In the genomic region with DNA sequence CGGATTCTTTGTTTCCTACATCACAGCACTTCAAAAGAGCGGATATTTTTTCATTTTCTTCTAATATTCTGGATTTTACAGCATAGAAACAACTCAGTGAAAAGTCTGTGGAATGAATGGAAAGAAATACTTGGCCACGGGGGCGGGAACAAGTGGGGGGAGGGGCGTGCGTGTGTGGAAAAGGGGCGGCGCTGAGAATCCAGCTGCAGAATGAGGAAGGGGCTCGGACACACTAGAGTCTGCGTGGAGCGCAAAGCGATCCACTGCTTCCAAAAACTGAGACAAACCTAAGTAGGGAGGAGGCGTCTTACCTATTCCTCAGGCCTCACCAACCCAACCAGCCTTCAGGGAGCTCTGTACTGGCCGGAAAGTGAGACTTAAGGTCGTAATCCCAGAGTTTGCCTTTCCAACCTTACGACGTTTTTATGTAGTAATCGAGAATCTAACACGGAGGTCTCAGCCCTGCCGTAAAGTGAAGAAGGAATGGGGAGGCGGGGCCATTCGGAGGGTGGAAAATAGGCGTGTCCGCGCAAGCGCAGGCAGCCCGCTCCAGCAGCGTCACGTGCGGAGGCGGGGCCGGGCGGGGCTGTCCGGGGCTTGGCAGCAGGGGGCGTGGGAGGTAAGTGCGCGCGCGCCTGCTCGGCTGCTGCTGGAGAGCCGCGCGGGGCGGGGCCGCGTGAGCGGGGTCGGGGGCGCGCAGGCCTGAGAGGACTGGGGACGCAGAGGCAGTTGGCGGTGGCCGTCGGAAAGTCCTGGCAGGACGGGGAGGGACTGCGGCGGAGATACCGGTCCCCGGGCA, we compare ENCODE assay signal across 8 mouse cellular contexts. TPM values are rescaled to one million over a fixed set of nuclear protein-coding genes. Genes with fewer than 3 reads are reported as not detected.
A peak's percentile ranks its signal among the peaks of the same experiment; 100 is the strongest.
DNase-seq lines count a peak whose midpoint lies in the region; ATAC-seq lines count a peak whose summit lies in the region.

Senp8 (minus strand) TSS at position 444 of the 799 bp plus-strand sequence.
Myo9a (plus strand) TSS at position 630 of the 799 bp plus-strand sequence.

- H3K27me3 ChIP-seq in intestine, embryonic 14.5 days (replicated peaks; ENCODE audit: control insufficient read depth, insufficient read depth, low read length) = no peaks in the 10 kb centered on the region

- H3K4me1 ChIP-seq in intestine, embryonic 14.5 days (replicated peaks; ENCODE audit: control insufficient read depth, insufficient read depth, low read length) = peaks cover 8% of the 10 kb centered on the region; the same call in 1 of the 2 replicates

- no peaks in the 10 kb centered on the region for H3K36me3 ChIP-seq in intestine, embryonic 14.5 days (ENCODE audit: control insufficient read depth, insufficient read depth, low read length)

- peak within 1 kb of the TSS; percentile 81 for H3K4me2 ChIP-seq in intestine, embryonic 14.5 days (ENCODE audit: low read length)

- WGBS in intestine, embryonic 14.5 days = under 1% methylated on average over 56 of the region's 59 CpGs

- no peaks in the 10 kb centered on the region for H3K9me3 ChIP-seq in intestine, embryonic 14.5 days (ENCODE audit: control insufficient read depth, low read length)

- DNase-seq in adrenal gland, adult 18-20 months (ENCODE audit: low spot score in 2 of 2) = peak; percentile 100
- DNase-seq in embryo, embryonic 11 days = peak; percentile 99
- peak; percentile 99 for DNase-seq in gastrocnemius, postnatal 25 days
- DNase-seq in intestine, embryonic 14.5 days (ENCODE audit: low spot score) = peak; percentile 99
- DNase-seq in left cerebral cortex, postnatal 14 days (ENCODE audit: low spot score in 2 of 2) = peak; percentile 99
- peak; percentile 99 for DNase-seq in mesoderm, embryonic 11.5 days (ENCODE audit: low read depth, low spot score)
- DNase-seq in right cerebral cortex, postnatal 36 days (ENCODE audit: low spot score in 2 of 2) = peak; percentile 98 to 99
- peak; percentile 99 for DNase-seq in yolk sac, embryonic 10.5 days (ENCODE audit: low spot score)

- peak; percentile 96 for ATAC-seq in intestine, embryonic 14.5 days (replicated peaks; ENCODE audit: low FRiP score, low TSS enrichment, low read depth)

- H3K27ac ChIP-seq in intestine, embryonic 14.5 days (ENCODE audit: low read depth) = peak within 1 kb of the TSS; percentile 93

- peak within 1 kb of the TSS; percentile 79 for H3K9ac ChIP-seq in intestine, embryonic 14.5 days (ENCODE audit: low read length)

- intact Hi-C loops in left cerebral cortex, postnatal 14 days (cut with DNase I) = loop anchor here (5.0 kb wide), 1 partner anchor 58 kb away; no protein-coding TSS in a partner anchor

- peak within 1 kb of the TSS; percentile 79 for H3K4me3 ChIP-seq in intestine, embryonic 14.5 days (ENCODE audit: low read depth, low read length)

RNA-seq across cellular contexts. Expression of gene Senp8, which starts in this region (rescaled TPM):
- total RNA-seq in adrenal gland, adult 18-20 months (2021) = 10 to 100 TPM in 1 of 2 experiments, 1 to 10 TPM in 1; 9.2 to 11.7 TPM
- 1 to 10 TPM; 8.9 to 9.2 TPM for total RNA-seq in gastrocnemius, postnatal 25 days (2021)
- 11.7 and 12.0 TPM in 2 replicates for polyA plus RNA-seq in intestine, embryonic 14.5 days (2014; fragmentation: Nextera tagmentation; extraction: Ambion mirVana)
- 1 to 10 TPM; 4.8 to 7.5 TPM for total RNA-seq in left cerebral cortex, postnatal 14 days (2021)

RNA-seq across cellular contexts. Expression of gene Myo9a, which starts in this region (rescaled TPM):
- total RNA-seq in adrenal gland, adult 18-20 months (2021) = 10 to 100 TPM; 10.2 to 12.1 TPM
- 1 to 10 TPM; 7.8 to 9.6 TPM for total RNA-seq in gastrocnemius, postnatal 25 days (2021)
- polyA plus RNA-seq in intestine, embryonic 14.5 days (2014; fragmentation: Nextera tagmentation; extraction: Ambion mirVana) = 16.0 and 16.7 TPM in 2 replicates
- total RNA-seq in left cerebral cortex, postnatal 14 days (2021) = 10 to 100 TPM; 70.3 to 72.8 TPM

Comparison
In these comparisons a context has a peak if more than half of its experiments do, and no peak if none do; other contexts are left out.
1. Peak in every context shown above with its lines: DNase-seq, ATAC-seq, H3K4me3 ChIP-seq and H3K27ac ChIP-seq.
2. RNA of gene Myo9a (total RNA-seq): 70.3 to 72.8 TPM in left cerebral cortex, postnatal 14 days; 10.2 to 12.1 TPM in adrenal gland, adult 18-20 months and 7.8 to 9.6 TPM in gastrocnemius, postnatal 25 days; every median in the first group is over 4 times any median in the second.